Mouse (Mus musculus): Measurements from ENCODE around the gene Sub1.

Sub1 gene

DNA sequence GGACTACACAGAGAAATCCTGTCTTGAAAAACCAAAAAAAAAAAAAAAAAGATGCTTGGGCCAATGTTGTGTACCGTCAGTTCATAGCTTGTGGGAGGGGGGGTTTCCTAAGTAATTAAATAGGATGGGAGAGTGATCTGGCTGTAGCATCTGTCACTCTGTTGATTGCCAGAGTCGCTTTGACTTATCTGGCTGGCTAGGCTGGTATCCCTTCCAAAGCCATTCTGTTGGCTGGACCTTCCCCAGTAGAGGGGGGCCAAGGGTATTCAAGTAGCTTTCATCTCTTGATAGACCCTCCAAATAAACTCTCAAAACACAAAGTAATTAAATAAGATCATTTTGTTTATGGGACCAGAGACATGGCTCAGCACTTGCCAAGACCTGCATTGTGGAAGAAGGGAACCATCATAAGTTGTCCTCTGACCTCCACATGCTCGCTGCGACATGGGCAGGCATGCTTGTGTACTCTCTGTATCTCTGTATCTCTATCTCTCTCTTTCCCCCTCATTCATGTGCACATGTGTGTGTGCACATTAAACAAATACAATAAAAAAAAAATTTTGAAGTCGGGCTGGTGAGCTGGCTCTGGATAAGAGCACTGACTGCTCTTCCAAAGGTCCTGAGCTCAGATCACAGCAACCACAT is 31.5 kb downstream of the Sub1 start:
- DNase-seq = no peak

DNA sequence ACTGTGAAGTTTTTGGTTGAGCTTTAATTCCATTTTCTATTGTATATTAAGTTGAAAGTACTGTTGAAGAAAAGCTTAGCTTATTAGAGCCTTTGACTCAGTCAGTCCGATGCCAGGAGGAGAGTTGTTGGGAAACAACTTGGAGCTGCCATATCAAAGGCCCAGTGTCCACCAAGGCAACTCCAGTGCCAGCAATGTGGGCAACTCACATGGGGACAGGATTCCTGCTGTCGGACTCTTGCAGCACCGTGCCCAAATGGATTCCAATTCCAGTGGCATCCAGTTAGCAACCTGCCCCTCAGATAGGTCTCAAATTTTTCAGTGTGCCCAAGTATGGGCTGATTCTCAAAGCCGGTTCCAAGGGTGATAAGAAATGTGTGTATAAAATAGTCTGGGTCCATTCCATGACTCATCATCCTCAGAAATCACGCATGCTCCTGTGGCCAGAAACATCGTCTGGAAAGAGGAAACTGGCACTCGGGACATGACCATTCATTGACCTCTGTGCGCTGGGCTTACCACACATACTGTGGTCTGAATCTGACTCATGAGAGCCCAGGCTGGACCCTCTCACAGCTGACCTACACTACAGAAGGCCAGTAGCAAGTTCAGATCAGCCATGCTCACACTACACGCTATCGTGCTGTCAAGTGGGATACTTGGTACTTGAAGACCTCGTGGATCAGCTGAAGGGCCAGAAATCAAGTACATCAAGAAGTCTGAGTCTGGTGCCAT is 32.8 kb downstream of the Sub1 start:
- no peak for DNase-seq

DNA sequence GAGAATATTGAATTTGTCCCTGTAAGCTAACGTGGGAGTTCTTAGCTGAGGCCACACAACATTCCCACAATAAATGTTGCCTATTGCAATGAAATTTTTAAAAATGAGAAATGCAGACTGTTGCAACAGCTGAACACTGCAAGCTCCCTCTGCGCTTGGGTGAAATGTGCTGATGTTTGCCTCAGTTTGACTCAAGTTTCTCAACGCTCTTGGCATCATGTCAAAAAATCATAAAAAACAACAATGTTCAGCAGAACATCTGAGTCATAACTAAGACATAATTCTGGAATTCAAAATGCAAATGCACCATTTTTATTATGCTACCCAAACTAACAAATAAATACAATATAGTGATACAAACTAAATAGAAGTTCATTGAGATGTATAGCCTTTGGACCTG is 37.1 kb downstream of the Sub1 start:
- no peak for DNase-seq

DNA sequence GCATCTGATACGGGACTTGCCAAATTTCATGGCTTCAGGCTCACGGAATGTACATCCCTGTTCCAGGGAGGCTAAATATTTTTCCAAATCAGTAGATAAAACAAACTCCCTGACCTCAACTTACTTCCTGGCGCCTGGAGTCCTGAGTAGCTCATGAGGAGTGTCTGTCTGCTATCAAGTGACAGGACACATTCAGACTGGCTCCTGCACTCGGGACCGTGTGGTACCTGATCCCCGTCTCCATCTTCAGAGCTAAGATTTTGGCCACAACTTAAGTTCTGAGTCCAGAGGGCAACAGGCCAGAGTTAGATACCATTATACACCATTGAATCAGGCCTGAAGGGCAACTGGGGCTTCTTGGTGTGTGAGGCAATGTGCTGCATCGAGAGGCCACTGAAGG is 40.7 kb downstream of the Sub1 start:
- DNase-seq = no peak

DNA sequence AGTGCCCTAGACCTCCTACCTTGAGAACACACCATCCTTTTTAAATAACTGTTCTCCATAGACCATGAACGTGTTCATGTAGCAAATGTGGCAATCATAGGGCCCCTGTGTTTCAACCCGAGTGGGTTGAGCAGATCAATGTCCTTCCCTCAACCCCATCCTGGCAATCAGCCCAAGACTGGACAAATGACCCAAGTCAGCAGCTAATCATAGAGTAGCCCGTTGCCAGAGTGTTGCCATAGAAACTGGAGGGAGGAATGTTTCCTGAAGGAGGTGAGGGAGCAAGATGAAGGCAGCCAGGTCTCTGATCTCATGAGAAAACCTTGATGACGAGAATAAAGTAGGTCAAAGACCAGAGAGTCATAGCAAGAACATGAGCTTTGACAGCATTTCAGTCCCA is 42.6 kb downstream of the Sub1 start:
- no peak for DNase-seq

DNA sequence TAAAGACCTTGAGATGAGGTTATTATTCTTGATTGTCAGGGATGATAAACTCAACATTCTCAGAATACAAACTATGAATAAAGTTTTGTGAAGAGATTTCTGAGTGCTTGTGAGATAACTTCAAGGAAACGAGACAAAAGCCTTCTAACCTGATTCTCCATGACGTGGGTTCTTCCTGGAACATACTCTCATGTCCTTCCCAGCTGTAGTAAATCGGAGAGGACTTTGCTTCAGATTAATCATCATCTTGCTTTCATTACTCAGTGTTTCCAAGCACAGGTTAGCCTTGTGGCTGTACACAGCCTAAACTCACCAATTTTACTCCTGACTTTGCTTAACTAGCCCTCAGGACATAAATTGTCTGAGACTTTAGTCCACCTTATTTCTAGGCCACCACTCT is 44.6 kb downstream of the Sub1 start:
- DNase-seq = no peak

DNA sequence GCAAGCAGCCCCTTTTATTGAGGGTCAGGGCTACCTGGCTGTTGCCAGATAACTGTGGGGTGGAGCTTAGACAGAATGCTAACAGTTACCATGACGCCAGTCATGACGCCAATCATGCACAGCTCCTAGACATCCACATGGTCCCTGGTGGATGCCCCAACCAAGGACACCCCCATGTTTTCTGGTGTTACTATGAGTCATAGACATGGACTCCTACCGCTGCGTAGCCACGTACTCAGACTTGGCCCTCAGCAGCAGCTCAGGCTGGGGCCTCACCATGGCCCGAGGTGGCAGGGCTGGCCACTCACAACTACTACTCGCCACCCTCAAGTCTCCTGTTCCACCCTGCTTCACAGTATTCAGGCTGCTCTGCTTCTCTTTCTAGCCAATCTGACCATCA is 45.6 kb downstream of the Sub1 start:
- no peak for DNase-seq

DNA sequence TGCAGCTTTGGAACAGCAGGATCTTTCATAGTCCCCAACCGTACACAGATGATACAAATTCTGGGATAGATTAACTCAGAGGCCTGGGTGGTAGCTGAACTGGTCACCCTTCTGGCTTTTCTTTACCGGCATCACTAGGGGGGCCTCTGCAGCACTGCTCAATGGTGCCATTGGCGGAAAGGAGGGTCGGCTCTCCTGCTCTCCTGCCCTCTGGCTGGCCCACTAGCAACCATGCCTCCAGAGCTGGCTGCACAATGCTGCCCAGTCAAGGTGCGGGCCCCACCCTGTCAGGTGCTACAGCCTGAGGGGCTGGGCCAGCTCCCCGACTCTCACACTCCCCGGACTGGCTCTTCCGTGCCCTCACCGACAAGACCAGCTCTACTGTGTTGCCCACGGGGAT is 46.6 kb downstream of the Sub1 start:
- DNase-seq = no peak

DNA sequence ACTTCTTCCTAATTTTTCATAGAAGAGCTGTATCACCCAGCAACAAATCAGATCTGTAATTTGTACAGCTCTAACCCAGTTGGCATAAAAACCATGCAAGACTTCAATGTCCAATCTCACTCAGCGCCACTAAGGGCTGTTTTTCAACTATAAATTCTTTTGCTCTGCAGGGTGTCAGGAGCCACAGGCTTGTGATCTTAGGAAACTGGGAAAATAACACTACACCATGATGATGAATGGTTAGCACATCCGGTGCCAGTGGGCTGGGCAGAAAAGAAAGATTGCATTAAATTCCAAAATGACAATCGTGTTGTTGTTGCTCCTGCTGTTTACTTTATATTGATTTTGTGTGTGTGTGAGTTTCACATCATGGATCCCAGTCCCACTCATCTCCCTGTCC is 47.3 kb downstream of the Sub1 start:
- no peak for DNase-seq

DNA sequence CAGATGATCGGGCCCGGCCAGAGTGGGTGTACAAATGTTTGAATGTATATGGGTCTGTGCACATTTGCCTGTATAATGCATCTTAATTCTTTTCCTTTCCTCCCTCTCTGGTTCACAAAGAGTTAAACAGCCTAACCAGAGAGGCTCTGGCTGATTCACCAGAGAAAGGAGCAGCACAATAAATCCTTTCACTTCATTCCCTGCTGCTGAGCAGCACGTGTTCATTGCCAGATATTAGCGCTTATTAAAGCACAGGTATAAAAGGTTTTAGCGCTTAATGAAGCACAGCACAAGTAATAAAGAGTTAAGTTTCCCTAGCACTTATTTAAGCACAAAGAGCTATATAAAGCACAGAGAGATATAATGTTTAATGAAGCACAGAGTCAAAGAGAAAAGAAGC is 55.9 kb downstream of the Sub1 start:
- DNase-seq = no peak

All from cerebellum, postnatal 36 days (tissue).